Mouse (Mus musculus) gastrocnemius, adult 18-20 months (tissue): Measurements from ENCODE around the gene Ninl. TPM values are rescaled to one million over a fixed set of nuclear protein-coding genes. Genes with fewer than 3 reads are reported as not detected.

Experiments used
- DNase-seq: peaks from one replicate; pipeline ENCODE4 v3.0.0; 2021; ENCODE audit warnings: low spot score
- total RNA-seq, 2 experiments: library from RNA; stranded (reverse); gene quantifications; 2 replicates each; pipeline ENCODE4 v1.2.3; 2021

Ninl gene
- total RNA-seq, 2 experiments from 2014 or later: 0.43 to 0.47 TPM

- no peak for DNase-seq
Measured at GRCm38 (mm10) chr2:150999021-150999420, 40.2 kb downstream of the Ninl start.

GRCm38 (mm10) chr2:150997618-150998017 lies 41.6 kb downstream of the Ninl start:
- no peak for DNase-seq

GRCm38 (mm10) chr2:150995324-150995723 lies 43.9 kb downstream of the Ninl start:
- no peak for DNase-seq

GRCm38 (mm10) chr2:150991050-150991449 lies 48.1 kb downstream of the Ninl start:
- no peak for DNase-seq

- DNase-seq: no peak
Measured at GRCm38 (mm10) chr2:150990506-150990905, 48.7 kb downstream of the Ninl start.

GRCm38 (mm10) chr2:150985359-150985758 lies 53.8 kb downstream of the Ninl start:
- no peak for DNase-seq

- DNase-seq: no peak
Measured at GRCm38 (mm10) chr2:150982051-150982450, 57.1 kb downstream of the Ninl start.

- DNase-seq: no peak
Measured at GRCm38 (mm10) chr2:150981524-150981923, 57.7 kb downstream of the Ninl start.

GRCm38 (mm10) chr2:150979861-150980620 lies 59.1 kb downstream of the Ninl start:
- no peak for DNase-seq

- no peak for DNase-seq
Measured at GRCm38 (mm10) chr2:150978791-150979190, 60.4 kb downstream of the Ninl start.

GRCm38 (mm10) chr2:150977676-150978075 lies 61.5 kb downstream of the Ninl start:
- no peak for DNase-seq

- no peak for DNase-seq
Measured at GRCm38 (mm10) chr2:150976871-150977270, 62.3 kb downstream of the Ninl start.

- no peak for DNase-seq
Measured at GRCm38 (mm10) chr2:150973401-150974115, 65.6 kb downstream of the Ninl start.

GRCm38 (mm10) chr2:150972681-150973080 lies 66.5 kb downstream of the Ninl start:
- no peak for DNase-seq

GRCm38 (mm10) chr2:150971856-150972255 lies 67.3 kb downstream of the Ninl start:
- no peak for DNase-seq

- no peak for DNase-seq
Measured at GRCm38 (mm10) chr2:150969231-150969630, 70.0 kb downstream of the Ninl start.

- DNase-seq: no peak
Measured at GRCm38 (mm10) chr2:150967491-150967890, 71.7 kb downstream of the Ninl start.

GRCm38 (mm10) chr2:150965951-150966350 lies 73.2 kb downstream of the Ninl start:
- DNase-seq: no peak

- DNase-seq: no peak
Measured at GRCm38 (mm10) chr2:150964641-150965040, 74.5 kb downstream of the Ninl start.

GRCm38 (mm10) chr2:150963246-150963645 lies 75.9 kb downstream of the Ninl start:
- DNase-seq: no peak

- no peak for DNase-seq
Measured at GRCm38 (mm10) chr2:150959521-150959920, 79.7 kb downstream of the Ninl start.

- DNase-seq: no peak
Measured at GRCm38 (mm10) chr2:150955859-150956258, 83.3 kb downstream of the Ninl start.

GRCm38 (mm10) chr2:150951201-150951600 lies 88.0 kb downstream of the Ninl start:
- no peak for DNase-seq
